Mouse (Mus musculus) MEL (cell line): ENCODE measurements around the gene Bcas3. TPM values are rescaled to one million over a fixed set of nuclear protein-coding genes. Genes with fewer than 3 reads are reported as not detected.

Source experiments
- DNase-seq: peaks from one replicate; pipeline ENCODE4 v3.0.0; 2011; ENCODE audit warnings: low read depth, low spot score
- H3K27ac ChIP-seq: 2 replicates; pipeline ENCODE4 v1.5.1; 2012; ENCODE audit warnings: low read depth, mild to moderate bottlenecking, control low read depth, low read length, moderate library complexity; ENCODE audit not compliant: control insufficient read depth
- H3K27me3 ChIP-seq, 2 experiments: fragments of 150-350 bp in 1 of 2; sonication (generic) in 1 of 2; 2 replicates each; pipeline ENCODE4 v1.6.1; 2012; ENCODE audit warnings: low read length in 2 of 2, mild to moderate bottlenecking in 2 of 2, improper control_type of control experiment in 1 of 2, moderate library complexity in 1 of 2; ENCODE audit not compliant: insufficient read depth in 2 of 2, control insufficient read depth in 1 of 2
- H3K36me3 ChIP-seq, 2 experiments: 2 replicates each; pipeline ENCODE4 v1.6.1; 2012 to 2014; ENCODE audit warnings: low read length in 2 of 2, improper control_type of control experiment in 1 of 2, inconsistent platforms in 1 of 2, mild to moderate bottlenecking in 1 of 2; ENCODE audit not compliant: insufficient read depth in 2 of 2, control insufficient read depth in 1 of 2
- H3K4me1 ChIP-seq, 2 experiments: fragments of 150-350 bp in 1 of 2; sonication (generic) in 1 of 2; 2 replicates each; pipeline ENCODE4 v1.6.1; 2012; ENCODE audit warnings: low read length in 2 of 2, improper control_type of control experiment in 1 of 2, mild to moderate bottlenecking in 1 of 2; ENCODE audit not compliant: insufficient read depth in 2 of 2, control insufficient read depth in 1 of 2
- H3K4me3 ChIP-seq, 2 experiments: fragments of 150-350 bp in 1 of 2; sonication (generic) in 1 of 2; 2 replicates each; pipeline ENCODE4 v1.5.1; 2012; ENCODE audit warnings: low read depth in 2 of 2, low read length in 2 of 2, mild to moderate bottlenecking in 2 of 2, moderate library complexity in 2 of 2, control low read depth in 1 of 2, improper control_type of control experiment in 1 of 2; ENCODE audit not compliant: control insufficient read depth in 1 of 2, insufficient read depth in 1 of 2
- H3K79me2 ChIP-seq: 2 replicates; pipeline ENCODE4 v1.6.1; 2012; ENCODE audit warnings: mild to moderate bottlenecking, low read length, moderate library complexity; ENCODE audit not compliant: control insufficient read depth, poor library complexity, insufficient read depth
- H3K9ac ChIP-seq: 2 replicates; pipeline ENCODE4 v1.6.1; 2012; ENCODE audit warnings: low read depth, mild to moderate bottlenecking, control low read depth, low read length, moderate library complexity; ENCODE audit not compliant: control insufficient read depth, poor library complexity, severe bottlenecking
- H3K9me3 ChIP-seq: fragments of 150-350 bp; sonication (generic); replicated peaks from 2 replicates; pipeline ENCODE4 v1.6.1; 2012; ENCODE audit warnings: mild to moderate bottlenecking, low read length, improper control_type of control experiment, moderate library complexity; ENCODE audit not compliant: insufficient read depth
- CHD2 ChIP-seq: IDR thresholded peaks from 2 replicates; pipeline ENCODE4 v1.6.1; 2011; ENCODE audit warnings: low read length, improper control_type of control experiment
- CTCF ChIP-seq, 3 experiments: IDR thresholded peaks in 2 of 3; conservative IDR thresholded peaks in 1 of 3; 2 replicates each; pipeline ENCODE4 v1.5.1; 2011 to 2012; ENCODE audit warnings: low read length in 3 of 3, low read depth in 2 of 3, mild to moderate bottlenecking in 2 of 3, improper control_type of control experiment in 1 of 3, inconsistent platforms in 1 of 3, mixed read lengths in 1 of 3, moderate library complexity in 1 of 3; ENCODE audit not compliant: control insufficient read depth in 1 of 3, insufficient read depth in 1 of 3, poor library complexity in 1 of 3, severe bottlenecking in 1 of 3
- E2F4 ChIP-seq: IDR thresholded peaks from 2 replicates; pipeline ENCODE4 v1.6.1; 2011; ENCODE audit warnings: low read depth, low read length, improper control_type of control experiment, borderline replicate concordance
- EP300 ChIP-seq, 2 experiments: IDR thresholded peaks; 2 replicates each; pipeline ENCODE4 v1.6.1; 2011; ENCODE audit warnings: improper control_type of control experiment in 2 of 2, low read length in 2 of 2, low read depth in 1 of 2, mild to moderate bottlenecking in 1 of 2
- ETS1 ChIP-seq: IDR thresholded peaks from 2 replicates; pipeline ENCODE4 v1.6.1; 2012; ENCODE audit warnings: low read depth, mild to moderate bottlenecking, inconsistent platforms, low read length, improper control_type of control experiment, moderate library complexity
- GABPA ChIP-seq: IDR thresholded peaks from 2 replicates; pipeline ENCODE4 v1.6.1; 2012; ENCODE audit warnings: low read depth, mild to moderate bottlenecking, inconsistent platforms, low read length, improper control_type of control experiment, moderate library complexity
- MAX ChIP-seq: IDR thresholded peaks from 2 replicates; pipeline ENCODE4 v1.6.1; 2011; ENCODE audit warnings: low read length, improper control_type of control experiment
- MAZ ChIP-seq: IDR thresholded peaks from 2 replicates; pipeline ENCODE4 v1.6.1; 2012; ENCODE audit warnings: low read depth, mild to moderate bottlenecking, inconsistent platforms, low read length, improper control_type of control experiment
- MYC ChIP-seq: IDR thresholded peaks from 2 replicates; pipeline ENCODE4 v1.6.1; 2011; ENCODE audit warnings: low read depth, mild to moderate bottlenecking, low read length, improper control_type of control experiment, moderate library complexity
- NELFE ChIP-seq: IDR thresholded peaks from 2 replicates; pipeline ENCODE4 v1.6.1; 2011; ENCODE audit warnings: low read depth, low read length, improper control_type of control experiment
- NRF1 ChIP-seq: IDR thresholded peaks from 2 replicates; pipeline ENCODE4 v1.6.1; 2014; ENCODE audit warnings: low read depth, mild to moderate bottlenecking, inconsistent platforms, low read length, improper control_type of control experiment, moderate library complexity; ENCODE audit not compliant: poor library complexity, insufficient read depth, severe bottlenecking
- POLR2A ChIP-seq, 2 experiments: IDR thresholded peaks; 2 replicates each; pipeline ENCODE4 v1.6.1; 2011 to 2012; ENCODE audit warnings: low read length in 2 of 2, mild to moderate bottlenecking in 2 of 2, control low read depth in 1 of 2, improper control_type of control experiment in 1 of 2, low read depth in 1 of 2, moderate library complexity in 1 of 2; ENCODE audit not compliant: control insufficient read depth in 1 of 2, insufficient read depth in 1 of 2, poor library complexity in 1 of 2
- POLR2AphosphoS2 ChIP-seq: IDR thresholded peaks from 2 replicates; pipeline ENCODE4 v1.6.1; 2011; ENCODE audit warnings: low read length, improper control_type of control experiment
- POLR2AphosphoS5 ChIP-seq: IDR thresholded peaks from 2 replicates; pipeline ENCODE4 v1.6.1; 2012; ENCODE audit warnings: low read depth, borderline replicate concordance, mild to moderate bottlenecking, inconsistent platforms, low read length, moderate library complexity, mixed read lengths
- SIN3A ChIP-seq: IDR thresholded peaks from 2 replicates; pipeline ENCODE4 v1.6.1; 2012; ENCODE audit warnings: low read length, improper control_type of control experiment, inconsistent platforms
- TBP ChIP-seq: IDR thresholded peaks from 2 replicates; pipeline ENCODE4 v1.8.0; 2011; ENCODE audit warnings: low read depth, low read length, improper control_type of control experiment
- TCF12 ChIP-seq: IDR thresholded peaks from 2 replicates; pipeline ENCODE4 v1.6.1; 2014; ENCODE audit warnings: low read depth, mild to moderate bottlenecking, inconsistent platforms, low read length, improper control_type of control experiment, moderate library complexity
- UBTF ChIP-seq: IDR thresholded peaks from 2 replicates; pipeline ENCODE4 v1.6.1; 2012; ENCODE audit warnings: low read depth, mild to moderate bottlenecking, inconsistent platforms, low read length, improper control_type of control experiment, moderate library complexity, borderline replicate concordance; ENCODE audit not compliant: insufficient read depth
- USF1 ChIP-seq: IDR thresholded peaks from 2 replicates; pipeline ENCODE4 v1.6.1; 2014; ENCODE audit warnings: low read depth, mild to moderate bottlenecking, inconsistent platforms, low read length, improper control_type of control experiment, moderate library complexity
- ZC3H11A ChIP-seq: IDR thresholded peaks from 2 replicates; pipeline ENCODE4 v1.6.1; 2012; ENCODE audit warnings: low read depth, mild to moderate bottlenecking, inconsistent platforms, low read length, improper control_type of control experiment
- ZKSCAN1 ChIP-seq: IDR thresholded peaks from 2 replicates; pipeline ENCODE4 v1.6.1; 2012; ENCODE audit warnings: low read depth, mild to moderate bottlenecking, inconsistent platforms, low read length, improper control_type of control experiment, moderate library complexity
- ZMIZ1 ChIP-seq: IDR thresholded peaks from 2 replicates; pipeline ENCODE4 v1.6.1; 2012; ENCODE audit warnings: low read depth, mild to moderate bottlenecking, inconsistent platforms, low read length, improper control_type of control experiment, moderate library complexity
- ZNF384 ChIP-seq: IDR thresholded peaks from 2 replicates; pipeline ENCODE4 v1.6.1; 2012; ENCODE audit warnings: low read depth, mild to moderate bottlenecking, inconsistent platforms, low read length, improper control_type of control experiment
- polyA plus RNA-seq, 2 experiments: library from polyadenylated mRNA; stranded (reverse) in 1 of 2; unstranded in 1 of 2; fragments of >175 nt in 1 of 2; fragments of >200 nt in 1 of 2; gene quantifications; 2 replicates each; pipeline versions ENCODE4 v1.2.1 to v1.2.4; 2012; ENCODE audit warnings: low replicate concordance in 2 of 2, low read depth in 1 of 2; ENCODE audit not compliant: insufficient read length in 2 of 2, insufficient read depth in 1 of 2, missing spikeins in 1 of 2
- total RNA-seq: library from RNA; depleted of rRNA; stranded (reverse); fragments of 300-350 nt; gene quantifications from 2 replicates; pipeline ENCODE4 v1.2.3, GENCODE M21; 2012

Bcas3 gene
- total and polyA plus RNA-seq, 3 experiments: 8.6 to 14.7 TPM; not detected in 1

DNA sequence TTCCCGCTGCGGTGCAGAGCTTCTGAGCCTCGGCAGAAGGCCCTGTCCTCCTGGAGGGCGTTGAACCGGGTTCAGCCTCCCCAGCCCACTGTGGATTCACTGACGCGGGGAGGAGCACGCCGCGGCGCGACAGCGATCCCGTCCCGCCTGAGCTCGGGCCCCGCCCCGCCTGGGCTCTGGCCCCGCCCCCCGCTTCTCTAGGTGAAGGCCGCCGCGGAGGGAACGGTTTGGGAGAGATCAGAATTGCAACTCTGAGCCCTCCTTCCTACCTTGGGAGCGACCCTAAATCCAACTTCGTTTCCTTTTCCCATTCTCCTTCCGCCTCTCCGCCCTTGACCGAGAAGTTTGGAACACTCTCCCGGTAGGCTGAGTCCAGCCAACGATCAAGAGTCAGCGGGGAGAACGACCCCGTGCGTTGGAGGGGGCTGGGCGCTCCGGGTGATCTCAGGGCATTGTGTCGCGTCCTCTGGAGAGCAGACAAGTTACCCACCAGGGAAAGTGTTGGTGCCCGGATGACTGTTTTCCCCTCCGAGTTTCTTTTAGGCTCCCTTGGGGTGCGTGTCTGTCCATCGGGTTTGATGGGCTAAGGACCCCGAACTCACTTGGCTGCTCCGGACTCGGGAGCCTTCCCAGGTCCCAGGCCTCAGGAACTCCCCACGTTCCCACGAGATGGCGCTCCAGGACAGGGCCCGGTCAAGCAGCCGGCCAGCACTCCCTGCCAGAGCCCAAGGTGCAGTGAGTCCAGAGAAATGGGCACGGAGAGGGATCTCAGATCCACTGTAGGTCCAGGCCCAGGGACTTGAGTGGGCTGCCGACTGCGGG, 491.4 kb downstream of the Bcas3 start (continued):
- 0 out of 2 replicates have a peak, but pooled peaks have one; percentile 4 for TF ChIP-seq USF1
- TF ChIP-seq UBTF: 0 out of 2 replicates have a peak, but pooled peaks have one; percentile 61
- peak in 1 of 2 experiments; percentile 7; a peak in 1 of 4 replicates for TF ChIP-seq EP300 (IDR thresholded peaks at IDR 0.05; ENCODE audit: low read depth in 1 of 2, low read length in 2 of 2)
- TF ChIP-seq ZMIZ1: peak; percentile 76; the same call in 1 of the 2 replicates
- TF ChIP-seq MYC: no peak
- TF ChIP-seq ETS1: no peak
- TF ChIP-seq SIN3A: peak; percentile 77
- TF ChIP-seq POLR2AphosphoS2: peak; percentile 61; the same call in 1 of the 2 replicates
- peak; percentile 52 to 70; a peak in 2 of 4 replicates for TF ChIP-seq POLR2A (IDR thresholded peaks at IDR 0.05; ENCODE audit: control insufficient read depth in 1 of 2, insufficient read depth in 1 of 2, low read depth in 1 of 2, low read length in 2 of 2, poor library complexity in 1 of 2)
- TF ChIP-seq ZNF384: peak; percentile 22; the same call in 1 of the 2 replicates
- no peak for TF ChIP-seq GABPA
- peak; percentile 65 for TF ChIP-seq NELFE

DNA sequence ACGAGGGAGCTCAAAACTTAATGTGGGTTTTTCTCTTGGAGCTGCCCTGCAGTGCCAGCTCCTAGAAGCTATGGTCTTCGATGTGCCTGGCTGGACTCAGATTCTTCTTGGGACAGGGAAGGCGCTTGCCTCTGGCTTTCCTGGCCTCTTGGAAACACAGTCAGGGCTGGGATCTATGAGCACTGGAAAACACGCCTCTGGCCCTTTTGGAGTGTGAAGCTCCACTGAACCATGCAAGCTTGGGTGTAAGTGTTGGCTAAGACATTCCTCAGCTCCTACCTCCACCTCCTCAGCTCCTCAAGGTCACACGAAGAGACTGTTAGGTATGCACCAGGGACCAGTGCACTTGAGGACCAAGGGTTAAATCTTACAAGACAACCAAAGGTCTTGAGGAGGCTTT, 492.0 kb downstream of the Bcas3 start:
- Histone ChIP-seq H3K4me3 (peak overlapping the region; percentile 88 to 100), H3K27ac (no peak overlapping the region), H3K9me3 (no peaks in the 10 kb centered on the region), H3K36me3 (no peaks in the 10 kb centered on the region), H3K79me2 (no peaks in the 10 kb centered on the region; the same call in 1 of the 2 replicates), H3K27me3 (no peaks in the 10 kb centered on the region), H3K4me1 (peaks cover 4 to 8% of the 10 kb centered on the region in 2 experiments; a peak in 3 of 4 replicates)
- DNase-seq: no peak
- TF ChIP-seq CHD2 (0 out of 2 replicates have a peak, but pooled peaks have one; percentile 0), GABPA (no peak; the same call in 1 of the 2 replicates)
- TF ChIP-seq, all 39 proteins: peak for 1
- H3K9ac ChIP-seq: peak overlapping the region; percentile 76

DNA sequence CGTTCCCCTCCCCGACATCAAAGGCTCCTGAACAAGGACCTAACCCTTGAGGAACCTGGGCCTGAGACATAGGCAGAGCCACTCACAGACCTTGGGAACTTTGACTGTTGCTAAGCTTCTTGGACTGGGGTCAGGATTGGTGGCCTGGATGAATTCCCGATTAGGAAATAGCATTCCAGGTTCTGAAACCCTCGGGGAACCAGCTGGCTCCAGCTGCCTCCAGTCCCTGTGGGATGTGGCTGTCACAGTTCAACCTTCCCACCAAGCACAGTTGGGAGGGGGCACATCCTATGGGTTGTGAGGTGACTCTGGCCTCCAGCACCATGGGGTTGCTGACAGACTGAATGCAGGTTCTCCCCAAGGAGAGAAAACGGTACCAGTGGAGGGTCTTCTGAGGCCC, 493.0 kb downstream of the Bcas3 start:
- Histone ChIP-seq H3K36me3 (no peaks in the 10 kb centered on the region), H3K79me2 (no peaks in the 10 kb centered on the region; the same call in 1 of the 2 replicates), H3K27ac (no peak overlapping the region), H3K4me3 (no peak overlapping the region), H3K27me3 (no peaks in the 10 kb centered on the region), H3K9me3 (no peaks in the 10 kb centered on the region), H3K4me1 (peaks cover 4 to 9% of the 10 kb centered on the region in 2 experiments; a peak in 3 of 4 replicates), H3K9ac (no peak overlapping the region)
- no peak for DNase-seq
- TF ChIP-seq MAX: no peak
- TF ChIP-seq ZMIZ1: no peak
- TF ChIP-seq POLR2A (IDR thresholded peaks at IDR 0.05; ENCODE audit: control insufficient read depth in 1 of 2, insufficient read depth in 1 of 2, low read depth in 1 of 2, low read length in 2 of 2, poor library complexity in 1 of 2): no peak
- TF ChIP-seq POLR2AphosphoS5: no peak
- no peak for TF ChIP-seq MAZ
- no peak for TF ChIP-seq CHD2
- TF ChIP-seq CTCF (IDR thresholded peaks at IDR 0.05 in 2 of 3, conservative IDR thresholded peaks at IDR 0.05 in 1 of 3; ENCODE audit: control insufficient read depth in 1 of 3, insufficient read depth in 1 of 3, low read depth in 2 of 3, low read length in 3 of 3, poor library complexity in 1 of 3, severe bottlenecking in 1 of 3): no peak
- no peak for TF ChIP-seq UBTF
- TF ChIP-seq TCF12: no peak
- TF ChIP-seq ZKSCAN1: no peak
- no peak for TF ChIP-seq SIN3A
- TF ChIP-seq ZNF384: no peak
- no peak for TF ChIP-seq NRF1
- no peak for TF ChIP-seq E2F4
- TF ChIP-seq ZC3H11A: no peak
- TF ChIP-seq TBP: no peak
- TF ChIP-seq ETS1: no peak
- TF ChIP-seq GABPA: no peak
